Mouse (Mus musculus) stomach, embryonic 16.5 days (tissue): ENCODE data around the gene Tmem230. TPM values are rescaled to one million over a fixed set of nuclear protein-coding genes. Genes with fewer than 3 reads are reported as not detected.
"Not testable (repeated sequence)": the region's sequence is repeated elsewhere in the genome, so short reads cannot be mapped to it uniquely, and the experiment has no call there.

ENCODE experiments used
- ATAC-seq: fragments of 200-750 bp; cut with Nextera tagmentation; 2 replicates; pipeline ENCODE4 v1.8.0; 2017; ENCODE audit warnings: moderate number of reproducible peaks, moderate TSS enrichment; ENCODE audit not compliant: insufficient read depth, low FRiP score
- H3K27ac ChIP-seq: fragments of 300-500 bp; sonication (generic); 2 replicates; pipeline ENCODE4 v1.5.1; 2014; ENCODE audit warnings: low read length
- H3K27me3 ChIP-seq: fragments of 300-500 bp; sonication (generic); 2 replicates; pipeline ENCODE4 v1.6.1; 2014; ENCODE audit warnings: low read length, control low read depth, mixed read lengths; ENCODE audit not compliant: control insufficient read depth, insufficient read depth
- H3K36me3 ChIP-seq: fragments of 300-500 bp; sonication (generic); 2 replicates; pipeline ENCODE4 v1.6.1; 2014; ENCODE audit warnings: low read length; ENCODE audit not compliant: control insufficient read depth, insufficient read depth
- H3K4me1 ChIP-seq: fragments of 300-500 bp; sonication (generic); 2 replicates; pipeline ENCODE4 v1.6.1; 2014; ENCODE audit warnings: low read length, control low read depth, mixed read lengths; ENCODE audit not compliant: control insufficient read depth, insufficient read depth
- H3K4me2 ChIP-seq: fragments of 300-500 bp; sonication (generic); 2 replicates; pipeline ENCODE4 v1.6.1; 2014; ENCODE audit warnings: low read depth, low read length, mixed read lengths
- H3K4me3 ChIP-seq: fragments of 300-500 bp; sonication (generic); replicated peaks from 2 replicates; pipeline ENCODE4 v1.5.1; 2014; ENCODE audit warnings: mild to moderate bottlenecking, low read length
- H3K9ac ChIP-seq: fragments of 300-500 bp; sonication (generic); 2 replicates; pipeline ENCODE4 v1.6.1; 2014; ENCODE audit warnings: low read length
- H3K9me3 ChIP-seq: fragments of 300-500 bp; sonication (generic); replicated peaks from 2 replicates; pipeline ENCODE4 v1.6.1; 2016; ENCODE audit warnings: low read length, control low read depth; ENCODE audit not compliant: control insufficient read depth
- WGBS: fragments of 180-500 bp; shearing (Covaris S2); extraction: QIAGEN DNeasy Blood & Tissue Kit; methylation state at CpG from one replicate; pipeline ENCODE4 v1.1.7; 2014; 5-methylcytosine and 5-hydroxymethylcytosine counted together
- polyA plus RNA-seq: library from polyadenylated mRNA; unstranded; fragments of >200 nt; fragmentation: Nextera tagmentation; extraction: Ambion mirVana; gene quantifications from 2 replicates; pipeline ENCODE4 v1.2.1, GENCODE M21; 2015

Gene Tmem230
- polyA plus RNA-seq, 1 experiment from 2014 or later, result 40.6 TPM

- Histone ChIP-seq H3K4me1 (peaks cover 9% of the 10 kb centered on the region), H3K27ac (no peak overlapping the region), H3K27me3 (no peaks in the 10 kb centered on the region), H3K4me2 (no peak overlapping the region), H3K9me3 (no peaks in the 10 kb centered on the region), H3K36me3 (0 out of 2 replicates have a peak, but pooled peaks cover 3% of the 10 kb centered on the region), H3K9ac (no peak overlapping the region), H3K4me3 (no peak overlapping the region)
- WGBS, result 83% methylated on average over 3 of the region's 3 CpGs
- ATAC-seq, result no peak
Observed at GRCm38 (mm10) chr2:132243370-132243769, 4.2 kb downstream of the Tmem230 start.

GRCm38 (mm10) chr2:132240457-132240856 is 7.2 kb downstream of the Tmem230 start:
- ATAC-seq, H3K9ac ChIP-seq, H3K36me3 ChIP-seq, H3K9me3 ChIP-seq, H3K4me1 ChIP-seq, H3K4me2 ChIP-seq, H3K4me3 ChIP-seq, H3K27me3 ChIP-seq, H3K27ac ChIP-seq: not testable (repeated sequence)
- WGBS, result 28% methylated on average over 7 of the region's 10 CpGs

GRCm38 (mm10) chr2:132239434-132239833 is 8.2 kb downstream of the Tmem230 start:
- H3K27me3 ChIP-seq, H3K27ac ChIP-seq, H3K36me3 ChIP-seq, H3K9me3 ChIP-seq, H3K4me2 ChIP-seq, H3K4me1 ChIP-seq, H3K4me3 ChIP-seq, H3K9ac ChIP-seq, ATAC-seq: not testable (repeated sequence)
- WGBS, result 84% methylated on average over 3 of the region's 3 CpGs

GRCm38 (mm10) chr2:132235975-132236374 is 11.6 kb downstream of the Tmem230 start:
- Histone ChIP-seq H3K4me1 (no peaks in the 10 kb centered on the region), H3K9ac (no peak overlapping the region), H3K4me3 (no peak overlapping the region), H3K9me3 (no peaks in the 10 kb centered on the region), H3K27ac (no peak overlapping the region), H3K27me3 (no peaks in the 10 kb centered on the region), H3K36me3 (no peaks in the 10 kb centered on the region), H3K4me2 (no peak overlapping the region)
- WGBS, result 67% methylated on average over 7 of the region's 7 CpGs
- no peak for ATAC-seq

- H3K9ac ChIP-seq, result no peak overlapping the region
- no peak for ATAC-seq
- H3K36me3 ChIP-seq, result no peaks in the 10 kb centered on the region
- H3K4me2 ChIP-seq, result no peak overlapping the region
- 61% methylated on average over 2 of the region's 2 CpGs for WGBS
- no peaks in the 10 kb centered on the region for H3K27me3 ChIP-seq
- H3K9me3 ChIP-seq, result no peaks in the 10 kb centered on the region
- H3K4me3 ChIP-seq, result no peak overlapping the region
- H3K27ac ChIP-seq, result no peak overlapping the region
- no peaks in the 10 kb centered on the region for H3K4me1 ChIP-seq
Observed at GRCm38 (mm10) chr2:132235291-132235690, 12.3 kb downstream of the Tmem230 start.

GRCm38 (mm10) chr2:132233985-132234765 is 13.4 kb downstream of the Tmem230 start:
- no peak; the same call in 1 of the 2 replicates for ATAC-seq
- Histone ChIP-seq H3K4me2 (no peak overlapping the region), H3K27ac (no peak overlapping the region), H3K36me3 (no peaks in the 10 kb centered on the region), H3K4me3 (no peak overlapping the region), H3K4me1 (no peaks in the 10 kb centered on the region), H3K9me3 (no peaks in the 10 kb centered on the region), H3K27me3 (no peaks in the 10 kb centered on the region), H3K9ac (no peak overlapping the region)
- 50% methylated on average over 16 of the region's 16 CpGs for WGBS

- no peak for ATAC-seq
- 81% methylated on average over 3 of the region's 3 CpGs for WGBS
- H3K9me3 ChIP-seq, result no peaks in the 10 kb centered on the region; the same call in 1 of the 2 replicates
Observed at GRCm38 (mm10) chr2:132232413-132232945, 15.1 kb downstream of the Tmem230 start.

GRCm38 (mm10) chr2:132224359-132224758 is 23.2 kb downstream of the Tmem230 start:
- H3K9ac ChIP-seq, result no peak overlapping the region
- H3K4me3 ChIP-seq, result no peak overlapping the region
- no peaks in the 10 kb centered on the region for H3K36me3 ChIP-seq
- H3K27me3 ChIP-seq, result no peaks in the 10 kb centered on the region
- H3K4me1 ChIP-seq, result no peaks in the 10 kb centered on the region
- H3K27ac ChIP-seq, result no peak overlapping the region
- no peak overlapping the region for H3K4me2 ChIP-seq
- H3K9me3 ChIP-seq, result no peaks in the 10 kb centered on the region; the same call in 1 of the 2 replicates
- WGBS, result 84% methylated on average over 4 of the region's 4 CpGs
- no peak for ATAC-seq

More at GRCm38 (mm10) chr2:132232413-132232945, 15.1 kb downstream of the Tmem230 start:
- no peaks in the 10 kb centered on the region for H3K4me1 ChIP-seq
- no peak overlapping the region for H3K27ac ChIP-seq
- H3K36me3 ChIP-seq, result no peaks in the 10 kb centered on the region
- no peak overlapping the region for H3K4me2 ChIP-seq
- no peak overlapping the region for H3K9ac ChIP-seq
- H3K27me3 ChIP-seq, result no peaks in the 10 kb centered on the region
- H3K4me3 ChIP-seq, result no peak overlapping the region

- H3K9ac ChIP-seq, result no peak overlapping the region
- no peaks in the 10 kb centered on the region for H3K9me3 ChIP-seq
- no peak overlapping the region for H3K4me3 ChIP-seq
- no peaks in the 10 kb centered on the region for H3K36me3 ChIP-seq
- ATAC-seq, result no peak; the same call in 1 of the 2 replicates
- no peak overlapping the region for H3K4me2 ChIP-seq
- no peak overlapping the region for H3K27ac ChIP-seq
- no peaks in the 10 kb centered on the region for H3K27me3 ChIP-seq
- no peaks in the 10 kb centered on the region for H3K4me1 ChIP-seq
- WGBS, result 55% methylated on average over 11 of the region's 11 CpGs
Observed at GRCm38 (mm10) chr2:132221611-132222073, 26.0 kb downstream of the Tmem230 start.
